Mouse (Mus musculus): ENCODE measurements at regions not wholly inside any gene's neighbourhood (a gene's known extent, or its start where the extent isn't known, plus 50 kb on each side); places are given as distances from the start of the nearest gene placed in this dataset.

DNA sequence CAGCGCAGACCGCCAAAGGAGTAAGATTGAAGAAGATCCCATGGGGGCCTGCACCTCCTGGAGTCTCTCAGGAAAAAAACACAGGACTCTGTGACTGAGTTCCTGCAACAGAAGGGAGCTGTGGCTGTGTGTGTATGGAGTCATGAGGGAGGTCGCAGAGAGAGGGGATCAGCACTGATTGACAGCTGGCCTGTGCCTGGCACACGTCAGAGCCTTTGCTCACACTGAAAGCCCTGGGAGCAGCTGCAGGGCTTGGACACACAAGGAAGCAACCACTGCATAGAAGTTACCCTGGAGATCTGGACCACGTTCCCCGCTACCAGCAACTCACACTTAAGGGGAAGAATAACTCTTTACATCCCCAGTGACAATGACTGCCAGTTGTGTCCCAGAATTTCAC is 92.3 kb upstream of the Lgalsl start:
- Histone ChIP-seq H3K27me3 (ENCODE audit: control insufficient read depth, insufficient read depth, low read length) (no peaks in the 10 kb centered on the region), H3K4me3 (ENCODE audit: control insufficient read depth, low read depth, low read length) (no peak overlapping the region), H3K4me1 (ENCODE audit: control insufficient read depth, insufficient read depth, low read length) (no peaks in the 10 kb centered on the region), H3K27ac (ENCODE audit: control insufficient read depth, insufficient read depth, low read depth, low read length) (no peak overlapping the region), H3K36me3 (ENCODE audit: control insufficient read depth, insufficient read depth, low read length) (no peaks in the 10 kb centered on the region)
- TF ChIP-seq POLR2A (IDR thresholded peaks at IDR 0.05; ENCODE audit: control insufficient read depth, low read depth, low read length) = no peak
- TF ChIP-seq CTCF (IDR thresholded peaks at IDR 0.05; ENCODE audit: control insufficient read depth, insufficient read depth, insufficient replicate concordance, low read depth, low read length) = no peak

DNA sequence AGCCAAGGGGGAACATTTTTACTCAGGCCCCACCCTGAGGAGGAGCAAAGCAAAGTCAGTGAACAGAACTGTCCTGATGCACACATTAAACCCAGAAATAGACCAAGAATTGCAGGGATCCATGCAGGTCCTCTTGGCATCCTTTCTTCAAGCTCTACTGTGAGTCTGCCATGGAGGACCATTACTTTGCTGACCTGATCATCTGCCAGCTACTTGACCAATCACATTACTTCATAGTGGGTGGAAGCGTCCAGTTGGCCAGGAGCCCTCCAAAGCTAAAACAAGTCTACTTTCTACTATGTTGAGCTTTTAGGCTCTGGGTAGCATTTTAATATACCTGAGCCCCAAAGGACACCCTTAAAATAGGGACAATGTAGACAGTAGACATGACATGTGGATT is 98.6 kb upstream of the Lgalsl start:
- Histone ChIP-seq H3K36me3 (ENCODE audit: control insufficient read depth, insufficient read depth, low read length) (no peaks in the 10 kb centered on the region), H3K27ac (ENCODE audit: control insufficient read depth, insufficient read depth, low read depth, low read length) (no peak overlapping the region), H3K27me3 (ENCODE audit: control insufficient read depth, insufficient read depth, low read length) (no peaks in the 10 kb centered on the region), H3K4me3 (ENCODE audit: control insufficient read depth, low read depth, low read length) (no peak overlapping the region), H3K4me1 (ENCODE audit: control insufficient read depth, insufficient read depth, low read length) (no peaks in the 10 kb centered on the region)
- TF ChIP-seq CTCF (IDR thresholded peaks at IDR 0.05; ENCODE audit: control insufficient read depth, insufficient read depth, insufficient replicate concordance, low read depth, low read length) = no peak
- TF ChIP-seq POLR2A (IDR thresholded peaks at IDR 0.05; ENCODE audit: control insufficient read depth, low read depth, low read length) = no peak

DNA sequence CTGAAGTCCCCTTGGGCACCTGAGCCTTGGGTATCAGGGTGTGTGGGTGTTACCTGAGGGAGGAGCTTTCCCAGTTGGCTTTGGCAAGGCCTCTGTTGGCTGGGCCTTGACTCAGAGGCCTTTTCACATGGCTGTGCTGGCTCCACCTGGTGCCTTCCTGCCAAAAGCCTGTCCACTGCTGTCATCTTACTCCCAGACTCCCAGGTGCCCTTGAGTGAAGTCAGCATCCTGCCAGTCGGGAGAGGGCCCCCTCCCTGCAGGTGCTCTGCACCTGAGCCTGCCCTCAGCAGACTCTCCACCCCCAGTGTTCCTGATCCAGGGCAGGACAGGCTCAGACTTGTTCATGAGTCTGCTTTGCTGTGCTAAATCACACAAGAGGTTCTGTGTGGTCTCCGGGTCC is 99.2 kb upstream of the Lgalsl start:
- no peak for TF ChIP-seq CTCF (IDR thresholded peaks at IDR 0.05; ENCODE audit: control insufficient read depth, insufficient read depth, insufficient replicate concordance, low read depth, low read length)
- no peak for TF ChIP-seq POLR2A (IDR thresholded peaks at IDR 0.05; ENCODE audit: control insufficient read depth, low read depth, low read length)
- Histone ChIP-seq H3K4me1 (ENCODE audit: control insufficient read depth, insufficient read depth, low read length) (no peaks in the 10 kb centered on the region), H3K27ac (ENCODE audit: control insufficient read depth, insufficient read depth, low read depth, low read length) (no peak overlapping the region), H3K27me3 (ENCODE audit: control insufficient read depth, insufficient read depth, low read length) (no peaks in the 10 kb centered on the region), H3K4me3 (ENCODE audit: control insufficient read depth, low read depth, low read length) (no peak overlapping the region), H3K36me3 (ENCODE audit: control insufficient read depth, insufficient read depth, low read length) (no peaks in the 10 kb centered on the region)

DNA sequence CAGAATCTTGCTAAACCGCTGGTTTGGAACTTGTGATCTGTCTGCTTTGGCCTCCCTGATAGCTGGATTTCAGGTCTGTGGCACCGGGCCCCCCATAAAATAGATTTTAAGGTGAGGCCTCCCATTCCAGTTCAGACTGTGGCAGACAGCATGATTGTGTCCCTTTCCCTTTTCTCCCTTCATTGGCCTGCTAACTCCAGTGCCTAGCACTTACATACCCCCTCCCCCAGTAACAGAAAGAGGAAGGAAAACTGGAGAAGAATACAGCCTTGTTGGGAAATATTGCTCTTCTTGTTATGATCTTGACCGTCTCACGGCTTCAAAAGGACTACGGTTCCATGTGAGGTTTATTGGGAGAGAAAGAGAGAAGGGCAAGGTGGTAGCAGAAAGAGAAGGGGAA is 99.7 kb upstream of the Lgalsl start:
- TF ChIP-seq POLR2A (IDR thresholded peaks at IDR 0.05; ENCODE audit: control insufficient read depth, low read depth, low read length) (no peak), CTCF (IDR thresholded peaks at IDR 0.05; ENCODE audit: control insufficient read depth, insufficient read depth, insufficient replicate concordance, low read depth, low read length) (no peak)
- Histone ChIP-seq H3K4me3 (ENCODE audit: control insufficient read depth, low read depth, low read length) (no peak overlapping the region), H3K36me3 (ENCODE audit: control insufficient read depth, insufficient read depth, low read length) (no peaks in the 10 kb centered on the region), H3K27ac (ENCODE audit: control insufficient read depth, insufficient read depth, low read depth, low read length) (no peak overlapping the region), H3K27me3 (ENCODE audit: control insufficient read depth, insufficient read depth, low read length) (no peaks in the 10 kb centered on the region), H3K4me1 (ENCODE audit: control insufficient read depth, insufficient read depth, low read length) (no peaks in the 10 kb centered on the region)

DNA sequence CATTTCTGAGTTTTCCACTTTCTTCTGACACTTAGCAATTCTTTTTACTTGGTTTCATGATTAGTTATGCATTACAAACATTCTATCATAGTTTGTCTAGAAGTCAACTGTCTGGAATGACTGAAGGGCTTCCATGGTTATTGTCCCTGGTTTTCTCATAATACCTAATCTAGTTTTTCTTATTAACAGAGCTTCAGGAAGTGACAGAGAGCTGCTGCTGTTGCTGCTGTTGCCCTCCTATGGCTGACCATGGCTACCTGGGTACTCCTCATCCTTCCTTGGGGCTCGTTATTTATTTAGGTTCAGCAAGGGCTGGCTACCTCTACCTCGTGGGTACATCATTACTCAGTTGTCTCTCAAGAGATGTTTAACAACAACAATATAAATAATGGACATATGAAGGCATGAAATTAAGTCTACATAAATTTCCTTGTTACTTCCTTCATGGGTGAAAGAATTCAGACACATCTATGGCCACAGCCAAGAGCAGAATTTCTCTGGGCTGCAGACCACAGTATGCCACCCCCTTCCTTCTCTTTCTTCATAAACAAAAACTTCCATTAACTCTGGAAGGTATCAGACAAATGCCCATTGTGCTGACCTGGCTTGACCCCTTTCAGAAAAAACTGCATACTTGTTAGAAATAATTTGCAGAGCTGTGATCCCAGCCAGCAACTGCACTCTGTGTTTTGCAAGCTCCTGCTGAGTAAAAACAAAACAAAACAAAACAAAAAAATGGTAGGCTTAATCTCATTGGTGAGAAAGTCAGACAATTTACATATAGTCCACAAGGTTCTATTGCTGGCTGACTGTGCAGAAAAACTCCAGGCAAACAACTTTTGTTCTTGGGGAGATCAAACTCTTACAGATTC is 103.6 kb upstream of the Lgalsl start:
- no peak overlapping the region for H3K27ac ChIP-seq (ENCODE audit: control insufficient read depth, insufficient read depth, low read depth, low read length)
- H3K4me3 ChIP-seq (ENCODE audit: control insufficient read depth, low read depth, low read length) = no peak overlapping the region
- TF ChIP-seq POLR2A (IDR thresholded peaks at IDR 0.05; ENCODE audit: control insufficient read depth, low read depth, low read length) (no peak), CTCF (IDR thresholded peaks at IDR 0.05; ENCODE audit: control insufficient read depth, insufficient read depth, insufficient replicate concordance, low read depth, low read length) (no peak)
- H3K4me1 ChIP-seq (ENCODE audit: control insufficient read depth, insufficient read depth, low read length) = no peaks in the 10 kb centered on the region
- H3K36me3 ChIP-seq (ENCODE audit: control insufficient read depth, insufficient read depth, low read length) = no peaks in the 10 kb centered on the region
- H3K27me3 ChIP-seq (ENCODE audit: control insufficient read depth, insufficient read depth, low read length) = no peaks in the 10 kb centered on the region

DNA sequence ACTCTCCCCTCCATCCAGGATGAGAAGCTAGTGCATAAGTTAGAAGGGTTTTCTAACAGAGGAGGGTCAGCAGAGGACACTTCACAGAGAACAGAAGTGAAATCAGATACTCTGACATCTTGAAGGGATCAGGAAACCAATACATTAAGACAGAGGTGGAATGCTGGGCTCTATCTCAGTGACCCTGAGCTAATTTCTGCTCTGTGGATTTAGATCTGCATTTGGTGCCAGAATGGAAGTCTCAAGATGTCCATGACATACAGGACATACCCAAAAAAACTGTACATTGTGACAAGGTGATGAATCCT is 104.2 kb upstream of the Lgalsl start:
- TF ChIP-seq POLR2A (IDR thresholded peaks at IDR 0.05; ENCODE audit: control insufficient read depth, low read depth, low read length) (no peak), CTCF (IDR thresholded peaks at IDR 0.05; ENCODE audit: control insufficient read depth, insufficient read depth, insufficient replicate concordance, low read depth, low read length) (no peak)
- Histone ChIP-seq H3K27me3 (ENCODE audit: control insufficient read depth, insufficient read depth, low read length) (no peaks in the 10 kb centered on the region), H3K4me3 (ENCODE audit: control insufficient read depth, low read depth, low read length) (no peak overlapping the region), H3K27ac (ENCODE audit: control insufficient read depth, insufficient read depth, low read depth, low read length) (no peak overlapping the region), H3K36me3 (ENCODE audit: control insufficient read depth, insufficient read depth, low read length) (no peaks in the 10 kb centered on the region), H3K4me1 (ENCODE audit: control insufficient read depth, insufficient read depth, low read length) (no peaks in the 10 kb centered on the region)

DNA sequence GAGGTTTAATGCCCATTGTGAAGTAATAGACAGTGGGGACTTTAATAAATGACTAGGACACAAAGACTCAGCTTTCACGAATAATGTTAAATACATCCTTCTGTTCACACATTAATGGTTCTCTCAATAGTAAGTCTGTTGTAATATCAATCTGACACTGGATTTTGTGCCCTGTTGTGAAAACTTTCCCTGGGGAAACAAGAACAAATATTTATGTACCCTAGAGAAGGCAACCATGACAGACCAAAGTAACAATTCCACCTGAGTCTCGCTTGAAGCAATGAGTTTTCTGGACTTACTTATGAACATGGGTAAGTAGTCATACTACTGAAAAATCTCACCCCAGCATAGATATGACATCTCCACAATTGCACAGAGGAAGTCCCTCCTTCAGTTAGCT is 105.1 kb upstream of the Lgalsl start:
- H3K27me3 ChIP-seq (ENCODE audit: control insufficient read depth, insufficient read depth, low read length) = no peaks in the 10 kb centered on the region
- no peak for TF ChIP-seq POLR2A (IDR thresholded peaks at IDR 0.05; ENCODE audit: control insufficient read depth, low read depth, low read length)
- no peaks in the 10 kb centered on the region for H3K4me1 ChIP-seq (ENCODE audit: control insufficient read depth, insufficient read depth, low read length)
- no peaks in the 10 kb centered on the region for H3K36me3 ChIP-seq (ENCODE audit: control insufficient read depth, insufficient read depth, low read length)
- H3K4me3 ChIP-seq (ENCODE audit: control insufficient read depth, low read depth, low read length) = no peak overlapping the region
- no peak overlapping the region for H3K27ac ChIP-seq (ENCODE audit: control insufficient read depth, insufficient read depth, low read depth, low read length)

All from testis, adult 2 months (tissue).